Comparison of ENCODE assay signal across 7 mouse cellular contexts in the genomic region with DNA sequence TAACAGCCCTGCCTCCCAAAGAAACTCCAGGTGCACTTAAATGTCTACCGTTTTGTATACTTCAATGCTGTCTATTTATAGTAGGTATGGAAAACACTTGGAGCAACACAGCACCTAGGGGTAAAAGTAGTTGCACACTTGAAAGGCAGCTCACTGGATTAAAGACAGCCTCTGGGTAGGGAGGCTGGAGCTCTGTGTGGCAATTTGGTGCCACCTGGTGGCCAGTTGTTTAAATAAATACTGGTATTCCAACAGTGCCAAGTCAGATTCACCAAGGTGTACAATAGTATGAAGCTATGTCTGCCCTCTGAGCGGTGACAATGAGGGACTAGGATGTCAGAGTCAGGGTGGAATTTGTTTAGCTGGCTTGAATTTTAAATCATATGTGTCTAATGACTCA. TPM values are rescaled to one million over a fixed set of nuclear protein-coding genes. Genes with fewer than 3 reads are reported as not detected.
DNase-seq lines count a peak whose midpoint lies in the region; ATAC-seq and TF ChIP-seq lines count a peak whose summit lies in the region.

No protein-coding gene starts in this region.

- TF ChIP-seq POLR2A in small intestine, adult 2 months (IDR thresholded peaks at IDR 0.05; ENCODE audit: low read depth, low read length) = no peak

- DNase-seq in adipocyte (ENCODE audit: low spot score) = peak; percentile 90
- DNase-seq in cerebellum, postnatal 10 days = peak; percentile 91 to 93
- DNase-seq in frontal cortex, postnatal 25 days (ENCODE audit: low spot score in 2 of 2) = peak; percentile 60 to 71
- DNase-seq in induced T-regulatory cell, adult 2 months (ENCODE audit: low read depth) = peak; percentile 85
- peak; percentile 81 to 83 for DNase-seq in left cerebral cortex, adult 18-20 months (ENCODE audit: low spot score in 2 of 2)
- DNase-seq in midbrain, embryonic 11.5 days (ENCODE audit: low spot score, missing footprints) = peak; percentile 98

- TF ChIP-seq CTCF in small intestine, adult 2 months (IDR thresholded peaks at IDR 0.05; ENCODE audit: extremely low read depth, insufficient read length, insufficient replicate concordance, low read depth, low read length) = peak; percentile 77; the same call in 1 of the 2 replicates

- H3K9ac ChIP-seq in midbrain, embryonic 11.5 days (ENCODE audit: low read length) = no peak overlapping the region

- H3K36me3 ChIP-seq in midbrain, embryonic 11.5 days (ENCODE audit: control insufficient read depth, insufficient read depth, low read length) = no peaks in the 10 kb centered on the region
- no peaks in the 10 kb centered on the region for H3K36me3 ChIP-seq in small intestine, adult 2 months (ENCODE audit: control insufficient read depth, insufficient read depth, low read length)

- peak; percentile 40; the same call in 1 of the 2 replicates for ATAC-seq in midbrain, embryonic 11.5 days (ENCODE audit: low FRiP score)

- H3K4me3 ChIP-seq in midbrain, embryonic 11.5 days (ENCODE audit: low read depth, low read length) = no peak overlapping the region
- H3K4me3 ChIP-seq in small intestine, adult 2 months (ENCODE audit: low read depth, low read length) = no peak overlapping the region

- WGBS in midbrain, embryonic 11.5 days = 27% methylated on average over 2 of the region's 2 CpGs
- 24% methylated on average over 2 of the region's 2 CpGs for WGBS in small intestine, adult 2 months

- H3K4me2 ChIP-seq in midbrain, embryonic 11.5 days = no peak overlapping the region

- no peaks in the 10 kb centered on the region for H3K9me3 ChIP-seq in midbrain, embryonic 11.5 days (ENCODE audit: control insufficient read depth, low read length)

- H3K27ac ChIP-seq in midbrain, embryonic 11.5 days (ENCODE audit: low read depth, low read length) = no peak overlapping the region
- H3K27ac ChIP-seq in small intestine, adult 2 months (ENCODE audit: insufficient read depth, low read depth, low read length) = no peak overlapping the region

- peaks cover 4% of the 10 kb centered on the region; the same call in 1 of the 2 replicates for H3K4me1 ChIP-seq in midbrain, embryonic 11.5 days (ENCODE audit: control insufficient read depth, insufficient read depth, low read length)
- H3K4me1 ChIP-seq in small intestine, adult 2 months (ENCODE audit: control insufficient read depth, insufficient read depth, insufficient read length, low read length) = peaks cover 13% of the 10 kb centered on the region

- no peaks in the 10 kb centered on the region for H3K27me3 ChIP-seq in midbrain, embryonic 11.5 days (ENCODE audit: control insufficient read depth, insufficient read depth, low read length)
- no peaks in the 10 kb centered on the region for H3K27me3 ChIP-seq in small intestine, adult 2 months (ENCODE audit: control insufficient read depth, insufficient read depth, low read length)

RNA-seq across cellular contexts. Expression of a gene that starts 22.2 kb away (rescaled TPM):
- 10 to 100 TPM; 63.7 to 63.9 TPM for total RNA-seq in left cerebral cortex, adult 18-20 months (2021)
- 13.5 and 13.8 TPM in 2 replicates for polyA plus RNA-seq in midbrain, embryonic 11.5 days (2014; fragmentation: Nextera tagmentation; extraction: Ambion mirVana)
- 4.5 and 9.5 TPM in 2 replicates for polyA plus RNA-seq in small intestine, adult 2 months (2012; rRNA removed)
